Mouse (Mus musculus) liver, embryonic 11.5 days (tissue): ENCODE results near the gene Myh9. TPM values are rescaled to one million over a fixed set of nuclear protein-coding genes. Genes with fewer than 3 reads are reported as not detected.
A peak's percentile ranks its signal among the peaks of the same experiment; 100 is the strongest.

ENCODE experiments used
- ATAC-seq: fragments of 200-750 bp; cut with Nextera tagmentation; replicated peaks from 2 replicates; pipeline ENCODE4 v1.8.0; 2017; ENCODE audit warnings: moderate number of reproducible peaks, mild to moderate bottlenecking, moderate TSS enrichment, moderate library complexity; ENCODE audit not compliant: low FRiP score
- DNase-seq: peaks from one replicate; pipeline ENCODE4 v3.0.0-alpha.2; 2017; ENCODE audit warnings: low spot score
- H3K27ac ChIP-seq: fragments of 300-500 bp; sonication (generic); 2 replicates; pipeline ENCODE4 v1.5.1; 2014; ENCODE audit warnings: mild to moderate bottlenecking, low read depth, low read length, control low read depth
- H3K27me3 ChIP-seq: fragments of 300-500 bp; sonication (generic); replicated peaks from 2 replicates; pipeline ENCODE4 v1.6.1; 2014; ENCODE audit warnings: low read length, mixed read lengths; ENCODE audit not compliant: control insufficient read depth, insufficient read depth
- H3K36me3 ChIP-seq: fragments of 300-500 bp; sonication (generic); 2 replicates; pipeline ENCODE4 v1.6.1; 2014; ENCODE audit warnings: mild to moderate bottlenecking, low read length, moderate library complexity, mixed read lengths; ENCODE audit not compliant: control insufficient read depth, insufficient read depth
- H3K4me1 ChIP-seq: fragments of 300-500 bp; sonication (generic); replicated peaks from 2 replicates; pipeline ENCODE4 v1.6.1; 2014; ENCODE audit warnings: low read length, mixed read lengths; ENCODE audit not compliant: control insufficient read depth, insufficient read depth
- H3K4me2 ChIP-seq: fragments of 300-500 bp; sonication (generic); 2 replicates; pipeline ENCODE4 v1.6.1; 2014; ENCODE audit warnings: mild to moderate bottlenecking, control low read depth, moderate library complexity
- H3K4me3 ChIP-seq: fragments of 300-500 bp; sonication (generic); 2 replicates; pipeline ENCODE4 v1.5.1; 2014; ENCODE audit warnings: low read depth, low read length, control low read depth
- H3K9ac ChIP-seq: fragments of 300-500 bp; sonication (generic); 2 replicates; pipeline ENCODE4 v1.6.1; 2014; ENCODE audit warnings: low read depth, low read length, control low read depth
- H3K9me3 ChIP-seq: fragments of 300-500 bp; sonication (generic); 2 replicates; pipeline ENCODE4 v1.6.1; 2016; ENCODE audit warnings: low read length, inconsistent platforms, mixed read lengths; ENCODE audit not compliant: control insufficient read depth
- WGBS: fragments of 180-500 bp; shearing (Covaris S2); extraction: QIAGEN DNeasy Blood & Tissue Kit; methylation state at CpG from one replicate; pipeline ENCODE4 v1.1.7; 2014; 5-methylcytosine and 5-hydroxymethylcytosine counted together
- polyA plus RNA-seq: library from polyadenylated mRNA; unstranded; fragments of >200 nt; fragmentation: Nextera tagmentation; extraction: Ambion mirVana; gene quantifications from 2 replicates; pipeline ENCODE4 v1.2.1, GENCODE M21; 2014

Gene Myh9
- polyA plus RNA-seq, 1 experiment from 2014 or later, result 53.0 TPM

DNA sequence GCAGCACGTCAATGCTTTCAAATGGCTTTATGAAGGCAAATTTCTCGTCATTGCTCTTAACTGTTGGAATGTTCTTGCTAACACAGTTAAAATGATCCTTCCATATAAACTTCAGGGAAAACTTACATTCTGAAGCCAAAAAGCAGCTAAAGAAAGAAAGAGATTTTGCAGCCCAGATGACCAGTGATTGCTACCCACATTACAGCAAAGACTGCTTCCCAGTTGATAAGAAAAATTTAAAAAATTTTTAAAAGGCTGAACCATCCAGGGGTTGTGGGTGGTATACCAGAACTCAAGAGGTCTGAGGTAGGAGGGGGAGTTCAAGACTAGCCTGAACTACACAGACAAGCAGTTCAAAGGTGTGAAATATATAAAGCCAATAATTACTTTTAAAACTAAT, 1.1 kb upstream of the Myh9 start:
- Histone ChIP-seq H3K4me3 (peak overlapping the region; percentile 76; the same call in 1 of the 2 replicates), H3K9ac (peak overlapping the region; percentile 42; the same call in 1 of the 2 replicates)

DNA sequence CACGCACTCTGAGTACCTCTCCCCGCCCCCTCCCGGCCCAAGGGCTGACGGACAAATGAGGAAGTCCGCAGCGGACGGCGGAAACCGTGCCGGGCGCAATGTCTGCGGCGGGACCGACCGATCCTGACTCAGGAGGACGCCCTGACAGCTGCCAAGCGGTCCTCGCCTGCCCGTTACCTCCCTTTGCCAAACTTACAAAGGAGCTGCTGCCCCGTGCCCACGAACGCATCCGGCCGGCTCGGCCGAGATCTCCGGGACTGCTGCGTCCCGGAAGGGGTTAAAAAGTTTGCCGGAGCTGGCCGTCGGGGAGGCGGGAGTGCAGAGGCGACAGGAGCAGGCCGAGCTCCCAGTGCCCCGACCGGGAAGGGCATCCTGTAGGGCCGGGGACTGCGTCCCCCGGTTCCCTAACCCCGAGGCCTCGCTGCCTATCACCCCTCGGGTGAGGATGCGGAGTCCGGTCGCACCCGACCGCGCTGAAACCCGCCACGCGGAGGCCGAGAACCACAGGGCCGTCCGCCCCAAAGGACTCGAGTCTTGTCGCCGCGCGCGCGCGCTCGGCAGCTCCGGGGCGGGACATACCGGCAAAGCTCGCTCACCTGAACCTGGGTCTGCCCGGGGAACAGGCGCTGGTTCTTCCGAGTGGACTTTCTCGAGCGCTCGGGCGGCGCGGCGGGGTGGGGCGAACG, 471 bp downstream of the Myh9 start:
- ATAC-seq, result peak; percentile 26

More for the DNA sequence above, 1.1 kb upstream of the Myh9 start:
- Histone ChIP-seq H3K4me2 (peak overlapping the region; percentile 99), H3K27ac (no peak overlapping the region), H3K4me1 (peaks cover 37% of the 10 kb centered on the region), H3K36me3 (no peaks in the 10 kb centered on the region), H3K27me3 (no peaks in the 10 kb centered on the region), H3K9me3 (no peaks in the 10 kb centered on the region)
- no peak for ATAC-seq
- DNase-seq, result no peak
- 47% methylated on average over 2 of the region's 2 CpGs for WGBS

DNA sequence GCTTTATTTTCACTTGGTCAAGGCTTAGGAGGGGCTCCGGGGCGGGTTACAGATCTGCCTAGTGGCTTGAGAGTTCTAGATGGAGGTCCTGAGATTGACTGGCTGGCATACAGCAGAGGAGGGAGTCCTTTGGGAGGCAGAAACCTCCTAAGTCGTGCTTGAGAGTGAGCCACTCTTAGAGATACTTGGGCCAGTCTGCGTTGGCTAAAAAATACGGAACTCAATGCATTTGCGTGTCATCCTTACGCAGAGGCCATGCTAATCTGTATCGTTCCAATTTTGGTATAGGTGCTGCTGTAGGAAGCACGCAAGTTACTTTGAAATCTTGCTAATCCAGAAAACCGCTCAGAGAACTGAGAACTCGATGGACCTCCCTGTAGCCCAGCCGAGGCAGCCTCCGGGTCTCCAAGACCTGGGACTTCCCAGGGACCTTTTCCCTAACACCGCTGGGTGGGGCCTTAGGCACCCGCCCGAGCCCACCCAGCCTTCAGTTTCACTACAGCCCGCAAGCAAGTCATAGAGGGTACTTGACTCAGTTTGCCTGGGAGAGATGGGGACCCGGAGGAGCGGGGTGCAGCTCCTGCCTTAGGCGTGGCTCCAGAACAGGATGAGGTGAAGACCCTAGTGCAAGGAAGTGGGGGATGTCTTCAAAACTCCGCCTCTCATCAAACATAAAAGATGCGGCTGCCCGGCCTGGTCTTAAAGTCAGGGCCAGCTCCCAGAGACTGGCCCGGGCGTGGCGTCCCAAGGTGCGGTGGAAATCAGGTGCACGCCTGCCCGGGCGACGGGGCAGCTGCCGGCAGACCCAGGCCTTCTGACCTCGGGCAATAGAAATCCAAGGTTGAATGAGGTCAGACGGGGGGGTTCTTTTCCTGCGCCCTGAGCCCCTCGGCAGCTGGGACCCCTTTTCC, 1.3 kb downstream of the Myh9 start:
- ATAC-seq, result no peak
- 3% methylated on average over 36 of the region's 36 CpGs for WGBS
- H3K4me3 ChIP-seq, result peak overlapping the region; percentile 76
- H3K9me3 ChIP-seq, result no peaks in the 10 kb centered on the region
- H3K4me1 ChIP-seq, result peaks cover 61% of the 10 kb centered on the region
- H3K27ac ChIP-seq, result peak overlapping the region; percentile 94
- no peaks in the 10 kb centered on the region; the same call in 1 of the 2 replicates for H3K36me3 ChIP-seq
- H3K9ac ChIP-seq, result peak overlapping the region; percentile 87
- no peak for DNase-seq
- H3K27me3 ChIP-seq, result no peaks in the 10 kb centered on the region
- H3K4me2 ChIP-seq, result peak overlapping the region; percentile 99

More for the DNA sequence above, 471 bp downstream of the Myh9 start:
- Histone ChIP-seq H3K27me3 (no peaks in the 10 kb centered on the region), H3K9ac (peak overlapping the region; percentile 87), H3K4me1 (peaks cover 53% of the 10 kb centered on the region), H3K4me3 (peak overlapping the region; percentile 76), H3K27ac (peak overlapping the region; percentile 94), H3K9me3 (no peaks in the 10 kb centered on the region), H3K36me3 (no peaks in the 10 kb centered on the region; the same call in 1 of the 2 replicates), H3K4me2 (peak overlapping the region; percentile 99)
- peak; percentile 73 for DNase-seq
- WGBS, result under 1% methylated on average over 80 of the region's 80 CpGs

DNA sequence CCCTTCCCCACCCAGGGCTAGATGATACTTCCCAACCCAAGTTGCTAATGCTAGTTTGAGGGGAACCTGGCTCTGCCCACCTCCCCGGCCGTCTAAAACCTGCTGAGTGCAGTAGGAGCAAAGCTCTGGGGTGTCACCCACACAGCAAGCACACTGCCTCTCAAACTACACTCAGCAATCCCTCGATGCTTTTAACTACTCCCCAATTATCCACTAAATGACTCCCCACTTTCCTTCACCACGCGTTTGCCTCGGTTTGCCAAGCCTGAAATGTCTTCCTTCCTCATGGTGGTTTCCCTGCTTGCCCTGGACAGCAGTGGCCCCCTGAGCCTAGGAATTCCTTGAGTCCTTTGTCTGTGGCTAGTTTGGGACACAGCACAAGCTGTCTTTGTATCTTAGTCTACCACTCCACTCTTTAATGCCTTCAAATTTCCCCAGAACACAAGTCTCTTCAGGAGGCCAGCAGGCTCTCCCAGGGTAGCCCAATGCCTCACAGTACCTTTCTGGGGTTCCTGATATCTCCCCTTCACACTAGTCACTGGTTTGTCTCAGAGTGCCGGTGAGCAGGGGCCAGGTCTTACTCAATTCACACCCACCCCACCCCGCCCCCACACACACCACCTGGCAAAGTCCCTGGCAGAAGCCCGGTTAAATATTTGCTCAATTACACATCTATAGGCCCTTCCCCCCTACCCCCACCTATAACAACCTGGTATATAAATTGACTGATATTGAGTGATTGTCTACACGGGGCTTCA, 2.3 kb downstream of the Myh9 start:
- Histone ChIP-seq H3K9me3 (no peaks in the 10 kb centered on the region), H3K4me1 (peaks cover 70% of the 10 kb centered on the region), H3K9ac (peak overlapping the region; percentile 87), H3K27ac (peak overlapping the region; percentile 81), H3K36me3 (no peaks in the 10 kb centered on the region; the same call in 1 of the 2 replicates), H3K27me3 (no peaks in the 10 kb centered on the region), H3K4me2 (peak overlapping the region; percentile 99), H3K4me3 (peak overlapping the region; percentile 76)
- DNase-seq (no peak), ATAC-seq (no peak)
- WGBS, result 14% methylated on average over 10 of the region's 10 CpGs

DNA sequence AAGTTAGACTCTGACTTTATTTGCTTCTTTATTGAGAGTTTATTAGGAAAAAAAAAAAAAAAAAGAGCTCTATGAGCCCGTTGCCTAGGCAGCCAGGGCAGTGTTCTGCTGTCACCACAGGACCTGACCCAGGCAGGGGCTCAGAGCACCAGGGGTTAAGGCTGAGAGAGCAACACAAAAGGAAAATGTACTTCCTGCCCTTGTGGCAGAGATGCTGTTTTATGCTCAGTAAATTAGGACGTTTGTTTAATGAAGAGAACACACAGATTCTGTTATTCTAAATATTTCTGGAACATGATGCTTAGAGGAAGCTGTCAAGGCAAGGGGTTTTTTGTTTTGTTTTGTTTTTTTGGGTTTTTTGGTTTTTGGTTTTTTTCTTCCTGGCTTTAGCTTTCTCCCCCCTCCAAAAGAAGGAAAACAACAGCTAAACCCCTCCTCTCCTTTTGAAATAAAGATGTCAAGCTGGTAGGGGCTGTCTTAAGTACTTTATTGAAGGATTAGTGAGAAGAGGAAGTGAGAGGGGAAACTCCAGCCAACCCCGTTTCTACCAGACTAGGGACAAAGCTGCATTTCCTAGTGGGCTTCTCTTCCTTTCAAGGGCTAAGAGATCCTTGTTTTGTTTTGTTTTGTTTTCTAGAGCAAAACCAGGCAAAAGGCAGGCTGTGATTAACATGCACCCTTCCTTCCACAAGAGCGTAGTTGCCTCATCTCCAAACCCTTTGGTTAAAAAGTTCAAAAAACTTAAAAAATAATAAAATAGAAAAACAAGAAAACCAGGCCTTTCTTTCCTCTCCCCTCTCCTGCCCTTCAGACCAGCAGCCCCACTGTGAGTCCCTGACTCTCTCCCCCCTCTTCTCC, 3.2 kb downstream of the Myh9 start:
- no peaks in the 10 kb centered on the region for H3K9me3 ChIP-seq
- H3K27ac ChIP-seq, result peak overlapping the region; percentile 81
- peak overlapping the region; percentile 76 for H3K4me3 ChIP-seq
- ATAC-seq (no peak), DNase-seq (no peak)
- peaks cover 79% of the 10 kb centered on the region for H3K4me1 ChIP-seq
- WGBS, result 34% methylated on average over 4 of the region's 4 CpGs
- H3K27me3 ChIP-seq, result no peaks in the 10 kb centered on the region
- peak overlapping the region; percentile 87; the same call in 1 of the 2 replicates for H3K9ac ChIP-seq
- H3K36me3 ChIP-seq, result no peaks in the 10 kb centered on the region; the same call in 1 of the 2 replicates
- peak overlapping the region; percentile 99 for H3K4me2 ChIP-seq

DNA sequence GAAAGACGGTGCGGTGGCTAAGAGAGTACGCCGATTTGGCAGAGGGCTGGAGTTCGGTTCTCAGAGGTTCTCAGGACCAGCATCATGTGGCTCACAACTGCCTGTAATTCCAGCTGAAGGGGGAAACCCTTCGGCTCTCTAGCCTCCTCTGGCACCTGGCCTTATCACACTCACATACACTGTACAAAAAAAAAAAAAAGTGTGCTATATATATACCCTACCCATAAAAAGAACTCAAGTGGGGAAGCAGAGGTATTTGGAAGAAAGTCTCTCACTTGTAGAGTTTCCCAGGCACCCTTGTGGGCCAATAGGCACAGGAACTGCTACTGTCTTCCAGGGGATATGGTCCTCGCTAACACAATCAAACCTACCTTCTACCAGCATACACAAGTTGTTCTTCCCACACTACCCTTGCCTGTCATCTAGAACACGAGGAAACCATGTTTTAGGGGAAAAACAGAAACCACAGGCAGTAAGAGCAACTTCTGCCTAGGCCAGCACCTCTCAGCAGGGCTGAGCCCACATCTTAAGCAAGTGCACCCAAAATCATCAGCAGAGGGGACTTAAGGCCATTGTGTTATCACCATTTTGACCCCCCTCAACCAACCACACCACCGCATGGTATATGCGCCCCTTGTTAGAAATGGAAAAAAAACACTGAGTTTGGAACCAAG, 4.4 kb downstream of the Myh9 start:
- H3K27me3 ChIP-seq, result no peaks in the 10 kb centered on the region
- H3K27ac ChIP-seq, result peak overlapping the region; percentile 81
- H3K36me3 ChIP-seq, result no peaks in the 10 kb centered on the region; the same call in 1 of the 2 replicates
- peak overlapping the region; percentile 99 for H3K4me2 ChIP-seq
- H3K9ac ChIP-seq, result no peak overlapping the region
- H3K9me3 ChIP-seq, result no peaks in the 10 kb centered on the region
- ATAC-seq, result no peak
- peak overlapping the region; percentile 7; the same call in 1 of the 2 replicates for H3K4me3 ChIP-seq
- 50% methylated on average over 10 of the region's 10 CpGs for WGBS
- DNase-seq, result no peak
- peaks cover 84% of the 10 kb centered on the region for H3K4me1 ChIP-seq

DNA sequence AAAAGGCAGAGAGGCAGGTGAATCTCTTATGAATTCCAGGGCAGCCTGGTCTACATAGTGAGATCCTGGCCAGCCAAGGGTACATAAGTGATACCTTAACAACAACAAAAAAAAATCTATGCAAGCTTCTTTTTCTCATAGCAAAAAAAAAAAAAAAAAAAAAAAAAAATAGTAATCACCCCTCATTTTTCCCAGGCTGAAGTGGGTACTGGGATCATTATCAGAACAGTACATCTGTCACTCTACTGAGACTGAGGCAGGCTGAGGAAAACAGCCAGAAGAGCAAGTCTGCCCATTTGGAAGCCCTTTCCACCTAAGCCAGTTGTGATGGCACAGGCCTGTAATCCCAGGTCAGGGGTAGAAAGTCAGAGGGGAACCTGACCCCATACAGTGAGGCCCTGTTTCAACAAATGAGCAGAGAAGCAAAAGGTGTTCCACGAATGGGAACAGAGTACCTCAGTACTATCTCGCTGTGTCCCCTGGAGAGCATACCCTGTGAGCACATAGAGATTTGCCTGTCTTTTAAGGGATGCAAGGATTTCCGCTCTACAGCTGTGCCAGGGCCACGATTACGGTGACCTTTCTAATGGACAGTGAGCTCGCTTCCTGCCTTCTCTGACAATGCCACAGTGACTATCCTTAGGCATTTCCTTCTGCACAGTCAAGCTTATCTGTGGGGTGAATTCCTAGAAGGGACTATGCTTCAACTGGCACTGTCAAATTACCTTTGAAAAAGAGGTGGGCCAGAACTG, 5.1 kb downstream of the Myh9 start:
- Histone ChIP-seq H3K9me3 (no peaks in the 10 kb centered on the region), H3K4me2 (peak overlapping the region; percentile 99), H3K4me3 (peak overlapping the region; percentile 7; the same call in 1 of the 2 replicates), H3K36me3 (no peaks in the 10 kb centered on the region; the same call in 1 of the 2 replicates), H3K4me1 (peaks cover 90% of the 10 kb centered on the region), H3K9ac (0 out of 2 replicates have a peak overlapping the region, but pooled peaks have one; percentile 17), H3K27me3 (no peaks in the 10 kb centered on the region), H3K27ac (peak overlapping the region; percentile 81; the same call in 1 of the 2 replicates)
- WGBS, result 40% methylated on average over 6 of the region's 6 CpGs
- no peak for ATAC-seq
- DNase-seq, result no peak
